Mouse (Mus musculus) embryonic facial prominence, embryonic 12.5 days (tissue): ENCODE results near the gene Cplx2. TPM values are rescaled to one million over a fixed set of nuclear protein-coding genes. Genes with fewer than 3 reads are reported as not detected.

Experiments
- ATAC-seq: fragments of 200-750 bp; cut with Nextera tagmentation; 2 replicates; pipeline ENCODE4 v1.8.0; 2017; ENCODE audit not compliant: insufficient number of reproducible peaks, insufficient read depth, low FRiP score, low TSS enrichment
- H3K27ac ChIP-seq: fragments of 300-500 bp; sonication (generic); 2 replicates; pipeline ENCODE4 v1.5.1; 2016; ENCODE audit warnings: mild to moderate bottlenecking
- H3K27me3 ChIP-seq: fragments of 300-500 bp; sonication (generic); 2 replicates; pipeline ENCODE4 v1.6.1; 2016; ENCODE audit warnings: mild to moderate bottlenecking, moderate library complexity
- H3K36me3 ChIP-seq: fragments of 300-500 bp; sonication (generic); 2 replicates; pipeline ENCODE4 v1.6.1; 2016; ENCODE audit warnings: mild to moderate bottlenecking
- H3K4me1 ChIP-seq: fragments of 300-500 bp; sonication (generic); 2 replicates; pipeline ENCODE4 v1.6.1; 2016
- H3K4me2 ChIP-seq: fragments of 300-500 bp; sonication (generic); replicated peaks from 2 replicates; pipeline ENCODE4 v1.6.1; 2016; ENCODE audit warnings: mild to moderate bottlenecking, moderate library complexity
- H3K4me3 ChIP-seq: fragments of 300-500 bp; sonication (generic); 2 replicates; pipeline ENCODE4 v1.5.1; 2016; ENCODE audit warnings: mild to moderate bottlenecking
- H3K9ac ChIP-seq: fragments of 300-500 bp; sonication (generic); 2 replicates; pipeline ENCODE4 v1.6.1; 2016; ENCODE audit warnings: mild to moderate bottlenecking, moderate library complexity
- H3K9me3 ChIP-seq: fragments of 300-500 bp; sonication (generic); 2 replicates; pipeline ENCODE4 v1.6.1; 2016; ENCODE audit warnings: mild to moderate bottlenecking, moderate library complexity
- WGBS: fragments of 180-500 bp; shearing (Covaris S2); methylation state at CpG from one replicate; pipeline ENCODE4 v1.1.7; 2016; 5-methylcytosine and 5-hydroxymethylcytosine counted together
- polyA plus RNA-seq: library from polyadenylated mRNA; unstranded; fragments of >200 nt; fragmentation: Nextera tagmentation; extraction: Ambion mirVana; gene quantifications from 2 replicates; pipeline ENCODE4 v1.2.1, GENCODE M21; 2016

Gene Cplx2
- polyA plus RNA-seq, 1 experiment from 2014 or later, result 8.3 TPM

- Histone ChIP-seq H3K4me3 (no peak overlapping the region), H3K27me3 (no peaks in the 10 kb centered on the region), H3K4me1 (peaks cover 12% of the 10 kb centered on the region; the same call in 1 of the 2 replicates), H3K9me3 (no peaks in the 10 kb centered on the region), H3K36me3 (no peaks in the 10 kb centered on the region), H3K27ac (no peak overlapping the region), H3K4me2 (no peak overlapping the region), H3K9ac (no peak overlapping the region)
- ATAC-seq, result no peak
- WGBS, result 58% methylated on average over 19 of the region's 19 CpGs
Observed at GRCm38 (mm10) chr13:54385008-54386004, 14.2 kb downstream of the Cplx2 start.

GRCm38 (mm10) chr13:54389971-54390564 lies 18.9 kb downstream of the Cplx2 start:
- 52% methylated on average over 8 of the region's 8 CpGs for WGBS
- H3K27ac ChIP-seq, result no peak overlapping the region

DNA sequence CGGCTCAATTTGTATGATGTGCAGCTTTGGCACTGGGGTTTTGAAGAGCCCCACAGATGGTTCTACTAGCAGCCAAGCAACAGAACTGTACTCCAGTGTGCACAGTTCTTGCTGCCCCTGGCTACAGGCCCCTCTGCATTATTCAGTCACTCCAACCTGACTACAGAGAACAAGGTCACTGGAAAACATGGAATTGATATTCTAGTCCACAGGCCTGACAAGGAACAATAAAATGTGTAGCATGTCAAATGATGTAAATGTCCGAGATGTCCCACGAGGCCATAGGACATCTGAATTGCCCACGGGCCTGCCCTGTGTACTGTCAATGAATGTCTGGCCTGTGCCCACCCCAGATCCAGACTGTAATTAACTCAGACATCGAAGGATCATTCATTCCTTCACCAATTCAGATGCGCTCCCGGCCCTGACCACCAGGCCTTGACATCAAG lies 19.4 kb downstream of the Cplx2 start:
- H3K27ac ChIP-seq, result no peak overlapping the region
- no peaks in the 10 kb centered on the region for H3K9me3 ChIP-seq
- H3K4me3 ChIP-seq, result no peak overlapping the region
- no peaks in the 10 kb centered on the region for H3K27me3 ChIP-seq
- peaks cover 5% of the 10 kb centered on the region; the same call in 1 of the 2 replicates for H3K4me1 ChIP-seq
- no peaks in the 10 kb centered on the region for H3K36me3 ChIP-seq
- ATAC-seq, result no peak
- H3K9ac ChIP-seq, result no peak overlapping the region
- H3K4me2 ChIP-seq, result no peak overlapping the region
- WGBS, result 84% methylated on average over 7 of the region's 7 CpGs

More at GRCm38 (mm10) chr13:54389971-54390564, 18.9 kb downstream of the Cplx2 start:
- no peaks in the 10 kb centered on the region for H3K27me3 ChIP-seq
- H3K4me2 ChIP-seq, result no peak overlapping the region
- peaks cover 5% of the 10 kb centered on the region; the same call in 1 of the 2 replicates for H3K4me1 ChIP-seq
- ATAC-seq, result no peak
- H3K9ac ChIP-seq, result no peak overlapping the region
- no peaks in the 10 kb centered on the region for H3K36me3 ChIP-seq
- H3K9me3 ChIP-seq, result no peaks in the 10 kb centered on the region
- H3K4me3 ChIP-seq, result no peak overlapping the region

DNA sequence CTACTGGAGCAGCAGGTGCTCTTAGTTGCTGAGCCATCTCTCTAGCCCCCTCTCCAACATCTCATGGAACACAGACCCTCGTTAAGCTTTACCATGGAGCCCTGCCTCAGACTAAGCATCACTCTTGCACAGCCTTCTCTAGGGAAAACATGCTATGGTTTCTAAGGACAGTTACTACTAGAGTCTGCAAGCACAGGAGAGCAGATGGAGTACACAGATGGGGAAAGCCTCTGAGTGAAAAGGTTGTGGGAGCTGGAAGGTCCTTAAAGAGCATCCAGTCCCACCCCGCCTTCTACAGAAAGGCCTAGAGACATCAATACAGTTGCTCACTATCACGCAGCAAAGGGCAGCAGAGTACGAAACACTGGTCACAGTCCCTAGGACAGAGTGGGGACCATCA lies 20.2 kb downstream of the Cplx2 start:
- H3K36me3 ChIP-seq, result no peaks in the 10 kb centered on the region
- no peaks in the 10 kb centered on the region for H3K9me3 ChIP-seq
- no peak overlapping the region for H3K4me2 ChIP-seq
- H3K27me3 ChIP-seq, result no peaks in the 10 kb centered on the region
- peaks cover 5% of the 10 kb centered on the region; the same call in 1 of the 2 replicates for H3K4me1 ChIP-seq
- H3K4me3 ChIP-seq, result no peak overlapping the region
- no peak overlapping the region for H3K9ac ChIP-seq
- no peak overlapping the region for H3K27ac ChIP-seq
- no peak for ATAC-seq
- 88% methylated on average over 4 of the region's 4 CpGs for WGBS

- Histone ChIP-seq H3K27me3 (no peaks in the 10 kb centered on the region), H3K36me3 (no peaks in the 10 kb centered on the region), H3K4me3 (no peak overlapping the region)
Observed at GRCm38 (mm10) chr13:54397069-54397468, 25.9 kb downstream of the Cplx2 start.

GRCm38 (mm10) chr13:54400565-54401179 lies 29.5 kb downstream of the Cplx2 start:
- no peaks in the 10 kb centered on the region for H3K36me3 ChIP-seq
- no peaks in the 10 kb centered on the region for H3K9me3 ChIP-seq
- ATAC-seq, result no peak
- H3K9ac ChIP-seq, result no peak overlapping the region
- H3K27ac ChIP-seq, result no peak overlapping the region
- WGBS, result 74% methylated on average over 7 of the region's 7 CpGs
- H3K4me1 ChIP-seq, result peaks cover 10% of the 10 kb centered on the region; the same call in 1 of the 2 replicates
- no peak overlapping the region for H3K4me3 ChIP-seq
- H3K27me3 ChIP-seq, result no peaks in the 10 kb centered on the region
- no peak overlapping the region for H3K4me2 ChIP-seq

More at GRCm38 (mm10) chr13:54397069-54397468, 25.9 kb downstream of the Cplx2 start:
- no peak for ATAC-seq
- no peaks in the 10 kb centered on the region for H3K4me1 ChIP-seq
- no peaks in the 10 kb centered on the region for H3K9me3 ChIP-seq
- 67% methylated on average over 4 of the region's 4 CpGs for WGBS
- no peak overlapping the region for H3K4me2 ChIP-seq
- no peak overlapping the region for H3K27ac ChIP-seq
- H3K9ac ChIP-seq, result no peak overlapping the region

- Histone ChIP-seq H3K36me3 (no peaks in the 10 kb centered on the region), H3K4me2 (no peak overlapping the region), H3K9me3 (no peaks in the 10 kb centered on the region), H3K27ac (no peak overlapping the region), H3K4me3 (no peak overlapping the region), H3K27me3 (no peaks in the 10 kb centered on the region), H3K4me1 (peaks cover 10% of the 10 kb centered on the region; the same call in 1 of the 2 replicates), H3K9ac (no peak overlapping the region)
- 85% methylated on average over 5 of the region's 5 CpGs for WGBS
- no peak for ATAC-seq
Observed at GRCm38 (mm10) chr13:54401180-54401569, 30.0 kb downstream of the Cplx2 start.

DNA sequence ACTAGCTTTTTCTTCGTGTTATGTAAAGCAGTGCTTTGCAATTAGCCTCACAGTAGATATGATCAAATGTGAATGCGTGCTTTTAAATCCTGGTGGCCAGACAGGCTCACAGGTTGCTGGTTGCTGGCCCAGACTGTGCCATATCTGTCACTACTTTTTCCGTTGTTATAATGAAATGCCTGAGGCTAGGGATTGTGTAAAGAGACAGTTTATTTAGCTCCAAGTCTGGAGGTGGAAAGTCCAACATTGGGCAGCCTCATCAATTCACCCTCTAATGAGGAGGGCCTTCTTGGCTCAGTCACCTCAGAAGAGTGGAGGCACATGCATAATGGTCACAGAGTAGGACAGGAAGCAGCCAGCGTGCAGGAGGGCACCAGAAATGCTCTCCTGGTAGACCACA lies 31.2 kb downstream of the Cplx2 start:
- no peaks in the 10 kb centered on the region for H3K36me3 ChIP-seq
- ATAC-seq, result peak; percentile 35; the same call in 1 of the 2 replicates
- H3K4me1 ChIP-seq, result peaks cover 10% of the 10 kb centered on the region; the same call in 1 of the 2 replicates
- no peak overlapping the region for H3K27ac ChIP-seq
- no peaks in the 10 kb centered on the region for H3K9me3 ChIP-seq
- H3K4me2 ChIP-seq, result no peak overlapping the region
- H3K27me3 ChIP-seq, result no peaks in the 10 kb centered on the region
- WGBS, result 45% methylated on average over 4 of the region's 4 CpGs
- H3K9ac ChIP-seq, result no peak overlapping the region
- H3K4me3 ChIP-seq, result no peak overlapping the region

GRCm38 (mm10) chr13:54403224-54404070 lies 32.3 kb downstream of the Cplx2 start:
- H3K36me3 ChIP-seq, result no peaks in the 10 kb centered on the region
- ATAC-seq, result no peak
- H3K4me3 ChIP-seq, result no peak overlapping the region
- no peak overlapping the region for H3K4me2 ChIP-seq
- H3K27me3 ChIP-seq, result no peaks in the 10 kb centered on the region
- H3K9me3 ChIP-seq, result no peaks in the 10 kb centered on the region
- H3K9ac ChIP-seq, result no peak overlapping the region
- peaks cover 10% of the 10 kb centered on the region; the same call in 1 of the 2 replicates for H3K4me1 ChIP-seq
- H3K27ac ChIP-seq, result 0 out of 2 replicates have a peak overlapping the region, but pooled peaks have one; percentile 26
- WGBS, result 63% methylated on average over 17 of the region's 17 CpGs

- Histone ChIP-seq H3K4me2 (no peak overlapping the region), H3K9me3 (no peaks in the 10 kb centered on the region), H3K27ac (no peak overlapping the region), H3K36me3 (no peaks in the 10 kb centered on the region), H3K9ac (no peak overlapping the region), H3K4me1 (peaks cover 10% of the 10 kb centered on the region; the same call in 1 of the 2 replicates), H3K4me3 (no peak overlapping the region), H3K27me3 (no peaks in the 10 kb centered on the region)
- 40% methylated on average over 3 of the region's 3 CpGs for WGBS
- ATAC-seq, result no peak
Observed at GRCm38 (mm10) chr13:54404205-54404604, 33.1 kb downstream of the Cplx2 start.

GRCm38 (mm10) chr13:54405805-54406204 lies 34.7 kb downstream of the Cplx2 start:
- H3K4me3 ChIP-seq, result no peak overlapping the region
- H3K9ac ChIP-seq, result no peak overlapping the region
- no peak overlapping the region for H3K4me2 ChIP-seq
- no peak for ATAC-seq
- H3K27ac ChIP-seq, result no peak overlapping the region
- H3K4me1 ChIP-seq, result peaks cover 10% of the 10 kb centered on the region; the same call in 1 of the 2 replicates
- no peaks in the 10 kb centered on the region for H3K9me3 ChIP-seq
- H3K36me3 ChIP-seq, result no peaks in the 10 kb centered on the region
- no peaks in the 10 kb centered on the region for H3K27me3 ChIP-seq
- WGBS, result 76% methylated on average over 2 of the region's 2 CpGs
